Mouse (Mus musculus) mouse embryonic stem cell (cell line): ENCODE results near the gene Cbr2.
"Not testable (repeated sequence)": the region's sequence is repeated elsewhere in the genome, so short reads cannot be mapped to it uniquely, and the experiment has no call there.

Experiments used
- in situ Hi-C, 2 experiments: fragments of 300-500 bp; cut with MboI; formaldehyde crosslinking; loops; 1 replicate in 1 of 2; 3 replicates in 1 of 2; pipeline ENCODE4 v1.14.3; 2019 to 2020; ENCODE audit warnings: low sequenced_read_pairs in 2 of 2, low pct_unique_long_range_greater_than_20kb in 1 of 2, mixed read lengths in 1 of 2; ENCODE audit not compliant: unreplicated experiment in 1 of 2

The Cbr2 gene

DNA sequence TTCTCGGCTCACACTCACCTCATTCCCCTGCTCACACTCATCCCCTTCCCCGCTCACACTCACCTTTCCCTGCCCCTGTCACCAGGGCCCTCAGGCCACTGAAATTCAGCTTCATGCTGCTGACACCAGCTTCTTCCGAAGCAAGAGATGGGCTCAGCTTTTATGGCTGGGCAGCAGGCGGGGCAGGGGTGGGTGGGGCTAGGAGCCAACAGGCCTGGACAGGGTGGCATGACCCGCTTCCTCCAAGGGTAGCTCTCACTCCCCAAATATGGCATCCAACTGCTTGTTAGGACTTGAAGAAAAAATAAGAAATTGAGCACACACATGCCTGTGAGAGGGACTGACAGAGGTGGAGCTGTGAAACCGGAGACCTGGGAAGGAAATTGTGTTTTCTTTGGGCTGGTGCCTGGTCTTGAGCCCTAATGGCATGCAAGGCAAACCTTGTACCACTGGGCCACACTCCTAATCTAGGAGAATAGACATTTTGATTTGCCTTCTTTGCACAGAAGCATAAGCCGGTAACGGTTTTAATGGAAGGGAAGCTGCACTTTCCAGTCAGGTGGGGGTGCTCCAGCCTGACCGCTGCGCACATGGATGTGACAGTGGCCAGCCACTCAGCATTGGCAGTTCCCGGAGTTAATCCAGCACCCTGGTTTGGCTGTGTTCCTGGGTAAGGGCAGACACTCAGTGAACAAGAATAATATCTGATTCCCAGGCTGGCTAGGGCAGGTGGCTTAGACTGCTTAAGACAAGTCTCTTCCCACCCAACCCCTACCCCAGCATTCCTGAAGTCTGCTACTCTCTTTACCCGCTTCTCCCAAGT is at the start of gene Cbr2:
Gene Cbr2, minus strand, starts transcription at position 257 of the 823 bp plus-strand sequence.
- in situ Hi-C loops = no loop called here

DNA sequence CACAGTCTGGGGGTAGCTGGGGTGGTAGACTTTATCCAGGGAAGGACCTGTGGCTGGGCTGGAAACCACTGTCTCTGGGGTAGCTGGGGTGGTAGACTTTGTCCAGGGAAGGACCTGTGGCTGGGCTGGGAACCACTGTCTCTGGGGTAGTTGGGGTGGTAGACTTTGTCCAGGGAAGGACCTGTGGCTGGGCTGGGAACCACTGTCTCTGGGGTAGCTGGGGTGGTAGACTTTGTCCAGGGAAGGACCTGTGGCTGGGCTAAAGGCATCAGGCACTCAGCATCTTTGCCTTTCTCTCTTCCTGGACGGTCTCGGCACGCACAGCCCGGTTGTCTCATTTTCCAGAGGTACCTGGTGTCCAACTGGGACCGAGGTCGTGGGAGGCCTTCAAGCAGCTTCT is 49.4 kb upstream of the Cbr2 start:
- in situ Hi-C loops = not testable (repeated sequence)

DNA sequence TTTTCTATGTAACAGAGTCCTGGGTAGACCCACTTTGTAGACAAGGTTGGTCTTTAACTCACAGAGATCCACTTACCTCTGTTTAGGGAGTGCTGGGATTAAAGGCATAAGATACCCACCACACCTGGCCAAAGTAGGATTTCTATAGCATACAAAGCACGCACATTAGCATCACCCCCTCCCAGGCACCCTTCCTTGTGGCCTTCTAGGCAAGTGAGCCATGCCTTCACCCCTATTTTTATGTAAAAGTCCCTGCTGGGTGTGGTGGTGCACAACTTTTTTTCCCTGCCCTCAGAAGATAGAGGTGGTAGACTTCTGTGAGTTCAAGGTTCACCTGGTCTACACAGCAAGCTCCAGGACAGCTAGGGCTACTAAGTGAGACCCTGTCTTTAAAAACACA is 48.0 kb upstream of the Cbr2 start:
- in situ Hi-C loops = no loop called here

DNA sequence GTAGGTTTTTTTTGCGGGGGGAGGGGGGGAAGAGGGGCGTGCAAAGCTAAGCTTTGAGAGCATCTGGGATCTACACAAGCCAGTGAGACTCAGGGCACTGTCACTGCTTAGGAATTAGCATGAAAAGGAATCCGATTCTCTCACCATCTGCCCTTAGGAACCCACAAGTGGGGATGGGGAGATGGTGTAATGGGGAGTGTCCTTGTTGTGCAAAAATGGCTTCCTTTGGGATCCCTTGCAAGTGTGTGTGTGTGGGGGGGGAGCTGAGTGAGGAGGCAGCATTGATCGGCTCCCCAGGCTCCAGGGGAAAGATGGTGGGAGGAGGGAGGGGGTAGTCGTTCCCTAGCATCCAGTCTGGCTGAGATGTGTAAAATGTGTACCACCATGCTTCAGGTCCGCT is 45.2 kb upstream of the Cbr2 start:
- in situ Hi-C loops = no loop called here

DNA sequence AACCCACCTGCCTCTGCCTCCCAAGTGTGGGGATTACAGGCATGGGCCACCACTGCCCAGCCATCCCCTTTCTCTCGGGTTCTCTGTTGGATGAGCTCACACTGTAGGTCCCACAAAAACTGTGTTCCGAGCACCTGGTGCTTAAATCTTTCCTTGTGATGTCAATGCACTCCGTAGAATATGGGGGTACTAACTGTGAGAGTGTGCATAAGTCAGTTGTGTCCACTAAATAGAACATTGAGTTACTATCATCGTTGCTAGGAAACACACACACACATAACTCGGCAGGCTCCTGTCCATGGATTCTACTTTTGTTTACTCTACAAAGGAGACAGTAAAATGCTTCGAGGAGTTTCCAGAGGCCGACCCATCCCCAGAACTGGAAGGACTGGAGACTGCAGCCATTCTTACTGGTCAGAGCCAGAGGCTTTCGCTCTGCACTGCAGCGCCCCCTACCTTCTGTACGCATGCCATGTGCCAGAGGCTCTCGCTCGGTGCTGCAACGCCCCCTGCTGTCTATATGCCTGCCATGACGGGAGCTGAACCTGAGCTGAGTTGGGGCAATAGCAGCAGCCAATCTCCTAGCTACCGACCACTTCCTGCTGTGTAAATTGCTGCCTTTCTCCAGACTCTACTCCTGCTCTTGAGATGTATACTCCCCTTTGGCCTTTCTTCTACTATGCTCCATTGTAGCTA is 44.0 kb upstream of the Cbr2 start:
- in situ Hi-C loops = no loop called here

DNA sequence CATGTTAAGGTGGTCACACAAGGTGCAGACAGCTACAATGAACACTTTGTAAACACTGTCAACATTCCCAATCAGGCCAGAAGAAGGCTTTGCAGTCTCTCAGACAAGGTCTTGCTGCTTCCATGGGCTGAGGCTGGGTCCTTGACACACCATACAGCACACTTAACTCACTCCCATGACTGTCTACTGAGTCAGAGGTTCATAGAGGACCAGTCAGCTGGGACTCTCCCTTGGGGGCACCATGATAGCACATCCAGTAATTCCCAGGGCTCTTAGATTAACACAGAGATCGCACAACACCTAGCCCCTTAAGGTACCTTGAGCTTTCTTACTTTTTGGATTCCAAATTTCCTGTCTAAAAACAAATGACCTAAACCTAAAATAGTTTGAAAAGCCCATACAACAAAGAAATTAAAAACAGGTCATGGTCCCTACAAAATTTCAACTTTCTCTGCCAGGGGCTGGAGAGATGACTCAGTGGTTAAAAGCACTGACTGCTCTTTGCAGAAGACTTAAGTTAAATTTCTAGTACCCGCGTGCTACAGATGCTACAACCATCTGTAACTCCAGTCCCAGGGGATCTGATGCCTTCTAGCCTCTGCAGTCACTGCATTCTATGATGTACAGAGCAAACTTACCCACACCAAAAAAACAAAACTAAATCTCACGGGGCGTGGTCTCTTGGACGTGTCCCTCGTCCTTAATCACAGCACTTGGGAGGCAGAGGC is 41.7 kb upstream of the Cbr2 start:
- in situ Hi-C loops = loop anchor here in 1 of 2 experiments (5.0 kb wide), 1 partner anchor 46 kb away; the partner anchor contains the start of gene Dcxr

DNA sequence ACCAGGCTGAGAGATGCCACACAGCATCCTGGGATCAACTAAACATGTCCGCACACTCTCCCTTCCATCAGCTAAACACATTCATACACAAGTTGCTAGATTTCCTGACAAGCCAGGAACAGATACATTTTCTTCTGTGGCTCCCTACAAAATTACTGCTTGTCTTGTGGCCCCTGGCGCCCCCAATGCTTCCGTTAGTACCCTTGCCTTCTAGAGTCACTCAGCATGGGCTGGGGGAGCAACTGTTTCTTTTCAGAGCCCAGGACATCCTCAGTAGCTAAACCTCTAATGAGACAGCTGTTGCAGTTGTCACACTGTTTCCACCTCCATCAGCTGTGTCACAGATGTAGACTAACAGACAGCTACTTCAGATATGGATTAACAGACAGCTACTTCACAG is 40.8 kb upstream of the Cbr2 start:
- in situ Hi-C loops = loop anchor here in 1 of 2 experiments (5.0 kb wide), 1 partner anchor 45 kb away; the partner anchor contains the start of gene Dcxr

DNA sequence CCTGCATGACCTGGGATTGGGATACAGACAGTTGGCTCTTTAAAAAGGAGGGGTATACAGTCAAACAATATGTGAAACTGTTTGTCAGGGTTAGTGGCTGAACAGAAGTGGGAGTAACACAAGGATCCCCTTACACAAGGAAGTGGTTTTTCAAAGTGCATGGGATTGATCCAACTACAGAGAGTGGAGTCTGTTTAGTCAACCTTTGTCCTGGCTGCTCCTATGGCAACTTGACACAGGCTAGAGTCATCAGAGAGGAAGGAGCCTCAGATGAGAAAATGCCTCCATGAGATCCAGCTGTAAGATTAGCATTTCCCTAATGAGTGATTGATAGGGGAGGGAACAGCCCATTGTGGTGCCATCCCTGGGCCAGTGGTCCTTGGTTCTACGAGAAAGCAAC is 36.3 kb upstream of the Cbr2 start:
- in situ Hi-C loops = loop anchor here in 1 of 2 experiments (5.0 kb wide), 1 partner anchor 41 kb away; the partner anchor contains the start of gene Dcxr

DNA sequence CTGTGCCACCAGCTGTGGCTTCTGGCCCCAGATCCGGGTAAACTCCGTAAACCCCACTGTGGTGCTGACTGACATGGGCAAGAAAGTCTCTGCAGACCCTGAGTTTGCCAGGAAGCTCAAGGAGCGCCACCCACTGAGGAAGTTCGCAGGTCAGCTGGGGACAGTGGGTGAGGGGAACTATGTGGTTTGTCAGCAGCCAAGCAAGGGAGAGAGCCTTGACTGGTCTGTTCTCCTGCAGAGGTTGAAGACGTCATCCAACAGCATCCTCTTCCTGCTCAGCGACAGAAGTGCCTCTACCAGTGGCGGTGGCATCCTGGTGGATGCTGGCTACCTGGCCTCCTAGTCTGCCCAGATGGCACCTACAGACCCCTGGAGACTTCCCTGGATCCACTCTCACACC is 35.1 kb upstream of the Cbr2 start:
- in situ Hi-C loops = loop anchor here in 1 of 2 experiments (5.0 kb wide), 1 partner anchor 40 kb away; the partner anchor contains the start of gene Dcxr

DNA sequence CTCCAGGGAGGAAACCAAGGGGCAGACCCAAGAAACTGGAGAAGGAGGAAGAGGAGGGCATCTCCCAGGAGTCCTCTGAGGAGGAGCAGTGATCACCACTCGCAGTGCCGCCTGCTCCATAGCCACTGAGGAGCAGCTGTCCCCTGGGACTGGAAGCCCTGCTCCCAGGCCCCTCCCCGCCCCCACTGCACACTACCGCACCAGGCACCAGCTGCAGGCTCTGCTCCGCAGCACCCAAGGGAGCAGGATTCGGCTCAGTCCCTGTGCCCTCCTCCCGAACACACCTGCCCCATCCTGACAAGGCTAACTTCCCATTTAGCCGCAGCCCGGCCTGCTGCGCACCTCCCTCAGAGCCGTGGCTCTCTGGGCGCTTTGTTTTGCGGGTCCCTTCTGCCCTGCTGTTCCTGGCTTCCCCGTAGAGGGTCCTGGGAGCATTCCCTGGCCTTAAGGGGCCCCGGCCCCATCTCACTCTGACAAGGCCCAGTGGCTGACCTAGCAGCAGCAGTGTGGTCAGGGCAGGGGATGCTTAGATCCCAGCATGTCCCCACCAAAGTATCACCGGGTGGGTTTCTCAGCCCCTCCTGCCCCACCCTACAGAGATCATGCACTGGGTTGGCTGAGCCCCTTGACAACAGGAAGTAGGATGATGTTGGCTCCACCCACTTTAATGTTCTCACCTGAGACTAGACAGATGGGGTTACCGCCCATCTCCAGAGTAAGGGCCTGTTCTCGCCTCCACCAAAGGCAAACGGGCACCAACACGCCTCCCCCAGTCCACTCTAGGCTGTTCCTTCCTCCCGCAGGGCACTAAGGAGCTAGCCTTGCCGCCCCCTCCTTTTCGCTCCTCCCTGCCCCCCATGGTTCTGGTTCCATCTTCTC is 31.4 kb upstream of the Cbr2 start:
- in situ Hi-C loops = not testable (repeated sequence)

DNA sequence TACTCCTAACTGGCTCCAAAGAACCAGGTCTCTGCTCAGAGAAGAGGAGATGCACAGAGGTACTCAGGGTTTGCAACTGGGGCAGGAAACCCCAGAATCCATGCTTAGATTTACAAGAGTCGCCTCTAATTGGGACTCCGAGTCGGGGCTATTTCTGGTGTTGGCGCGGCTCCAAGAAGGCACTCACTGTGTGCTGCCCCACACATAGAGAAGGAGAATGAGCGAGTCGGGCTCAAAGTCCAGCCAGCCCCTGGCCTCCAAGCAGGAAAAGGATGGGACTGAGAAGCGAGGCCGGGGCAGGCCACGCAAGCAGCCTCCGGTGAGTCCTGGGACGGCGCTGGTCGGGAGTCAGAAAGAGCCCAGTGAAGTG is 30.7 kb upstream of the Cbr2 start, which contains the start of gene Hmga1b:
Gene Hmga1b, plus strand, starts transcription at position 123 of the 370 bp plus-strand sequence.
- in situ Hi-C loops = not testable (repeated sequence)

DNA sequence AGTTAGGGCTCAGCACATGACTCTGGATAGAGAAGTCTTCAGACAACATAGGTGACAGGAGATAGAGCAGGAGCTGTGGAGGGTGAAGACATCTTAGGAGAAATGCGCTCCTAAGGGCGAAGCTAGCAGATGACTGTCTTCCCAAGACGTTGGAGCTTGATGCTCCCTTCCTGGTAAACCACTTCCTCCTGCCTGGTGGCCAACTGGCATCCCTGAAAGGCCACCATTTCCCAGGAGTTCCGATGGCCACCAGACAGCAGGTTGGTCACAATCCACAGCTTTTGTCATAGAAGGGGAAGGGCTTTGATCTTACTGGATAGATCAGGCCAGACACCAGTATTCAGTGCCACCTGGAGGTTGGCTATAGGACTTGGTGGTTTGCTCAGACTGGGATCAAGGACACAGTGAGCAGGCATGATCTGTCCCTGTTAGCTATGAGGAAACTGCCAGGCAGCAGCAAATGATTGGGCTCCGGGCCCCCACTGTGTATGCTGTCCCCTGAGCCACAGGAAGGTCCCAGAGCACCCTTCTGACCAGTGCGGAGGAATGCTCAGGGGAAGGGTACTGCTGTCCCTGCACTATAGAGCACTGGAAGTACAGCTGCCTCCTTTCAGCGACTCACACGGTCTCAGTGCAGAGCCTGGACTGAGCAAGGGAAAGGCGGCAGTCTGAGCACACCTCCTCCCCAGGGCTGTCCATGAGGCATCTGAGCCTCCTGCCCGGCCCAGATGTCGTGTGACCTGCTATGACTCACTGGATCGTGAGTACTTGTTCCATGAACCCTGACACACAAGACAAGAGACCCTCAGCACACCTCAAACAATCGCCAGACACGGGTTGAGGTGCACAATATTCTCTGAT is 30.1 kb upstream of the Cbr2 start:
- in situ Hi-C loops = no loop called here

DNA sequence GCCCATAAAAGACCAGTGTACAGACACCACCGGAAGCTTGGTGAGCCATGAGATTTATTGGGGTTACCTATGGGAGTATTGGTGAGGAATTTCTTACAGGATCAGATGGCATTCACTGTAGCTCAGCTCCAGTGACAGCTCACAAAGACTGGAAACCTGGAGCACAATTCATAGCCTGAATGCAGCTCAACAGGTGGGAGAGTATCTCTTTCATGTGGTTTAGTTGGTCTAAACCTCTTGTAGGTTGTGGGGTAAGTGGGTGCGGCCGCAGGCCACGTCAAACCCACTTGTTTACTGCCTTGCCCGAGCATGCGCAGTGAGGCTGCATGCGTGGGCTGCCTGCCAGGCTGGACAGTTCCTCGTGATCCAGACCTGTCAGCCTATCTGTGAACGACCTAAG is 28.3 kb upstream of the Cbr2 start:
- in situ Hi-C loops = no loop called here

DNA sequence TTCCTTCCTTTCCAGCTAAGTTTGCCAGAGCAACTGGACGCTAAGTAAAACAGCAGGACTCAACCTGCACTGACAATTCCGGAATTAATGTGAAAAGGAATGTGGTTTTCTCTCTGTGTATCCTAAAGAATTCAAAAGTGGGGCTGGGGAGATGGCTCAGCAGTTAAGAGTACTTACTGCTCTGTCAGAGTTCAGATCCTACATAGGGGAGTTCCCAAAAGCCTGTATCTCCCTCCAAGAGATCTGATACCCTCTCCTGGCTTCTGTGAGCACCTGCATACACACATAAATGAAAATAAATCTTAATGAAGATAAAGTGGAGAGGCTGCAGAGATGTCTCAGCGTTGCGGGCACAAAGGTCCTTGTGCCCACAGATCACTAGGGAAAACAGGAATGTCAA is 19.7 kb upstream of the Cbr2 start:
- in situ Hi-C loops = no loop called here

DNA sequence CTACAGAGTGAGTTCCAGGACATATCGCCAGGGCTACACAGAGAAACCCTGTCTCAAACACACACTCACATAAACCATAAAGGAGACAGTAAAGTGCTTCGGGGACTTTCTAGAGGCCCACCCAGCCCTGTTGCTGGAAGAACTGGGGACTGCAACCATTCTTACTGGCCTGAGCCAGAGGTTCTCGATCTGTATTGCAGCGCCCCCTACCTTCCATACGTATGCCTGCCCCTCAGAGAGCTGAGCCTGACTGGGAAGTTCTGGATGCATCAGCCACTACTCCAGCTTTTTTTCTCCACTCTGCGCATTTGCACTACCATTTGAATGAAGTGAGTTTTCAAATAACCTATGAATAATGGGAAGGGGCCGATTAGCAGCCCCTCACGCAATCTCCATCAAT is 17.5 kb upstream of the Cbr2 start:
- in situ Hi-C loops = no loop called here

DNA sequence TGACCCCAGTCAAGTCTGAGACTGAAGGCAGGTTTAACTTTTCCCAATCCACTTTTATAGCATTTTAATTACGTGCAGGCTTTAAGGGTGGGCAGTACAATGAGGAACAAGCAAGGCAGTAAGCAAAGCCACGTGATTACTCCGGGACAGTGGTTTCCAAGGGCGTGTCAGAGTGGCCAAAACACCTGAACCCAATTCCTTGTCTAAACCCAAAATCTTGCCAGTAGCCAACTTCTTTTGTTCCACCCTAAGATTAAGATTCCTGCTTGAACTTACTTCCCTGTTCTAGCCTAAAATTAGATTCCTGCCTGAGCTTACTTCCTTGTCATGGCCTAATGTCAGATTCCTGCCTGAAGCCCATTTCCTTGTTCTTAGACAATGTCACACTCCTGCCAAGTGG is 16.1 kb upstream of the Cbr2 start:
- in situ Hi-C loops = no loop called here

DNA sequence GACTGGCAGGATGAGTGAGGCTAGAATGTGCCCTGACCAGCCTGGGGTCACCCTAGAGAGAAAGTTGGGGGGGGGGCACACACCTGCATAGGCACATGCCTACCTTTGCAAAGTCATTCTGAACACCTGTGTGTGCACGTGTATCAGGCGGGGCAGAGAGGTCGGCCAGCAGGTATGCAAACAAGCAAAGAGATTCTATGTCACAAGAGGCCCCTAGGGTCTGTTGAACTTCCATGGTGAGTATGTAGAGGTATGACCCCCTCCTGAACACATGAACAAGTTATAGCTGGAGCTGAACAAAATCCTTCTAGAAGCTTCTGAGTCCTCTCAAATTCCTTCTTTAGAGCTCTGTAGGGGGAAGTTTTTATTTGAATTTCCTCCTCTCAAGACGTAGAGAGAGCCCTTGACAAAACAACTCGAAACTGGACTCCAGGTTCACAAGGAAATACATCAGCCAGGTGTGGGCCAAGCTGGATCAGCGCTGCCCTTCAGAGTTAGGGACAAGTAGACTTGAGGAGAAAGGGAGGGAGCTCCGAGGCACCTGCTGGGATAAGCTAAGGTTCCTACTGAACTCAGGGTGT is 12.3 kb upstream of the Cbr2 start:
- in situ Hi-C loops = no loop called here
